Mouse (Mus musculus) embryonic fibroblast, embryonic 13.5 days (primary cell): ENCODE measurements around the gene Ptch1.

Experiments used
- CTCF ChIP-seq: IDR thresholded peaks from 2 replicates; pipeline ENCODE4 v1.5.1; 2011; ENCODE audit warnings: mild to moderate bottlenecking, control low read depth, low read length, moderate library complexity, borderline replicate concordance; ENCODE audit not compliant: insufficient read depth
- POLR2A ChIP-seq: IDR thresholded peaks from 2 replicates; pipeline ENCODE4 v1.6.1; 2011; ENCODE audit warnings: low read depth, mild to moderate bottlenecking, control low read depth, low read length, moderate library complexity

DNA sequence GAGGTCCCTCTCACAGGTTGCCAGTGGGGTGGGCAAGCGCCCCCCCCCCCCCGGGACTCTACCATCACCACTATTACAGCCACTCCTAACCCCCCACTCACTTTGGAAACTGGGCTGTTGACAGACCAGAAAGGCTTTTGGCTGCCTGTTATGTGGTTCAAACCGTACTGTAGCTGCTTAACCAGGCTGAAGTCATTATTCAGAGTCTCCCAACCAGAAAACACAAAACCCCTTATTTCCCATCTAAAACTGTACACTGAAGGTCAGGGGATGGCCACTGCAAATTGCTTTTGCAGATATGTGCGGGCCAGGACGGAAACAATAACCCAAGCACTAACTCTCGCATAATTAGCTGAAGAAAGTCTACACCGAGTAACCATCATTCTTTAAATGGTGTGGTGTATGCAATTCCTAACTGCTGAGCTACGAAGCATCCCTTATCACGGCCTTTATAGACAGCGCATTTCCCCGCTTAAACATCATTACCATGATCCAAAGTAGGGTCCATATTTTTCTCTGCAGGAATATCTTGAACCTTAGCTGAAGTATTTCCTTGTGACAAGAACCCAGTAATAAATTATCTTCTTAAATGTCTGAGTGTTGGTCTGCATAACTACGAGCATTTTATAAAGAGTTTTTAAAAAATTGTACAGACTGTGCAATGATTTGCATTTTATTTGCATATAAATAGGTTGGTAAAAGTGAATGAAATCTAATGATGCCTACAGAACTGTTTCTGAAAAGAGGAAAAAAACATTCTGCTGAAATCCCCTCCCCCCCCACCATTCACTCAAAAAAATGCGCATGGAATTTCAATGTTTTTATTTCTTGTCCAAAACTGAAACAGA lies 29.1 kb downstream of the Ptch1 start:
- TF ChIP-seq CTCF (no peak), POLR2A (no peak)
